Mouse (Mus musculus) induced T-regulatory cell, adult 2 months (primary cell): Measurements from ENCODE around the gene App.

ENCODE experiments used
- DNase-seq: peaks from one replicate; pipeline ENCODE4 v3.0.0-alpha.2; 2012; ENCODE audit warnings: low read depth

App gene

GRCm38 (mm10) chr16:85150902-85151301, 22.7 kb downstream of the App start:
- no peak for DNase-seq

DNA sequence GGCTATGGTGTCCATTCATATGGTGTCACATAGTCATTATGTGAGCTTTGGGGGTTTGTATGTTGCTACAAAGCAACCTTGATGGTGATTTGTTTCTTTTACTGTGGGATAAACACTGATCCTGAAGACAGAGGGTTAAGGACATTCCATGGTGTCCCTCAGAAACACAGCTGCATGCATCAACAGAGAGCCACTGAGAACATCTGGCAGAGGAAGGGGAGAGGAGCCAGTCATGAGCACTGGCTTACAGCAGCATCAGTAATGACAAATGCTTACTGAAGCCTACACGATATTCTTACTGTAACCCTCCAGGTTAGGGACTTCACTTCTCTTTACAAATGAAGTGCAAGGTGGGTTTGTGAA, 24.1 kb downstream of the App start:
- no peak for DNase-seq

GRCm38 (mm10) chr16:85148615-85149508, 24.7 kb downstream of the App start:
- no peak for DNase-seq

DNA sequence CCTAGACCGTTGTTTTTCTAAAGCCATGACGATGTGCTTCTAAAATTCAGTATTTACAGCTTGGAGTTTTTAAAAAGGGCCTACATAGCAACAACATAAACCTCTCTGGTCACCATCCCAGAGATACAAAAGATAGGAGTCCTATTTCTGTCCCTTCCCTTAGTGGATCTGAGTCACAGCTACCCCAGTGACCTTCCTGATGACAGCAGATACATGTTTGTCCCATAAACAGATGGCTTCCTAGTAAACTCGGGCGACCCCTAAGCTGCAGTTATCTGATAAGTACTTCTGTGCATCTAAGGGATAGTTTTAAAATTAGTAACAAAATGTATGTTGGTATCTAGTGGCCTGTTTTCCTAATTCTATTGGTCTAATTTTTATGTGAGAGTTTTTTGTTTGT, 26.1 kb downstream of the App start:
- no peak for DNase-seq

- no peak for DNase-seq
Measured at GRCm38 (mm10) chr16:85145771-85146178, 27.8 kb downstream of the App start.

GRCm38 (mm10) chr16:85145369-85145768, 28.2 kb downstream of the App start:
- DNase-seq, result no peak

GRCm38 (mm10) chr16:85144401-85144800, 29.2 kb downstream of the App start:
- DNase-seq, result no peak

GRCm38 (mm10) chr16:85143863-85144262, 29.7 kb downstream of the App start:
- DNase-seq, result no peak

GRCm38 (mm10) chr16:85143188-85143587, 30.4 kb downstream of the App start:
- DNase-seq, result no peak

DNA sequence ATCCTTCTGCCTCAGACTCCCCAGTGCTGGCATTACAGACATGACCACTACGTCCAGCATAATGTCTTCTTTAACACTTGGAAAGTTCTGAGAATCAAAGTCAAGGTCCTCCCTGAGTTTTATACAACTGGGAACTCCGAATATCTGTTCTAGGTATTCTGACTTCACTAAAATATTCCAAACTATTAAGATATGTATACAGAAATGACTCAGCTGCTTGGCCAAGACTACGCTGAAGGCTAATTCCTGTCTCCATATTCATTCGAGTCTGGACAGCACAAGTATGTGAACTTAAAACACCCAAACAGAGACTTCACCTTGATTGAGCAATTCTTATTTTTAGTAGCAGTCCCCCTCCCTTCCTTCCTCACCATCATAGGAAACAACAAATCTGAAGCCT, 32.2 kb downstream of the App start:
- no peak for DNase-seq

GRCm38 (mm10) chr16:85139178-85139604, 34.4 kb downstream of the App start:
- DNase-seq, result no peak

GRCm38 (mm10) chr16:85137348-85137747, 36.2 kb downstream of the App start:
- DNase-seq, result no peak

DNA sequence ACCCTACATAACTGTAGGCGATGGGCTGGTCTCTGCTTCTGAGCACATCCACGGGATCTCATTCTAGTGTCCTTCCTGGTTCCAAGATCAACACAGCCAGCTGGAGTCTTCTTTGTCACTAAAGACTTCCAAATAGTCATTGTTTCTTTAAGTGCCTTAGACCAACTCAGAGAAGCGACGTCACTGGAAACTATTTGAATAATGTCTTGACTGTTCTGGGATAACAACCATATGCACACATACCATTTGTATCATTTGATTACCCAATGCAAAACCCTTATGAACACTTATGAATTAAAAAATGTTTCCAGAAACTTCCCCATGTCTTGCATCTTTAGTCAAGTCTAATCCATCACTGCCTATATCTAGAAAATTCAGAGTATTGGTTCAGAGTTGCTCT, 37.5 kb downstream of the App start:
- DNase-seq, result no peak

DNA sequence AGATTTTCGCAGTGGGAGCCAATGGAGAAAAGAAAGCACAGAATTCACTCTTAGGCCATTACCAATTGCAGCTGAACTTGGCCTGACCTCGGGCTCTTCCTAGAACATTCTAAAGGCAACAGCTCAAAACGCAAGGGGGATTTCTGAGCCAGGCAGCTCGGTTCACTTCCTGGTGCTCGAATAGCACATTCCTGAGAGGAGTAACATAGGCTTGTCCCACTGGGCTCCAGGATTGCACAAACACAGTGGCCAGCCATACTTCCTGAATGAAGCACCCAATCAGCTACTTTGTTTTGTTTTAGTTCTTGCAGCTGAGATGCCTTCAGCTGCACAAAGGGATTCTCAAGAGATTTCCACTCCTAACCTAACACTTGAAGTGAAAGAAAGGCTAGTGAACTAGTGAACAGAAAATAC, 40.1 kb downstream of the App start:
- DNase-seq, result no peak

- no peak for DNase-seq
Measured at GRCm38 (mm10) chr16:85133057-85133456, 40.5 kb downstream of the App start.

- DNase-seq, result no peak
Measured at GRCm38 (mm10) chr16:85132182-85132581, 41.4 kb downstream of the App start.

DNA sequence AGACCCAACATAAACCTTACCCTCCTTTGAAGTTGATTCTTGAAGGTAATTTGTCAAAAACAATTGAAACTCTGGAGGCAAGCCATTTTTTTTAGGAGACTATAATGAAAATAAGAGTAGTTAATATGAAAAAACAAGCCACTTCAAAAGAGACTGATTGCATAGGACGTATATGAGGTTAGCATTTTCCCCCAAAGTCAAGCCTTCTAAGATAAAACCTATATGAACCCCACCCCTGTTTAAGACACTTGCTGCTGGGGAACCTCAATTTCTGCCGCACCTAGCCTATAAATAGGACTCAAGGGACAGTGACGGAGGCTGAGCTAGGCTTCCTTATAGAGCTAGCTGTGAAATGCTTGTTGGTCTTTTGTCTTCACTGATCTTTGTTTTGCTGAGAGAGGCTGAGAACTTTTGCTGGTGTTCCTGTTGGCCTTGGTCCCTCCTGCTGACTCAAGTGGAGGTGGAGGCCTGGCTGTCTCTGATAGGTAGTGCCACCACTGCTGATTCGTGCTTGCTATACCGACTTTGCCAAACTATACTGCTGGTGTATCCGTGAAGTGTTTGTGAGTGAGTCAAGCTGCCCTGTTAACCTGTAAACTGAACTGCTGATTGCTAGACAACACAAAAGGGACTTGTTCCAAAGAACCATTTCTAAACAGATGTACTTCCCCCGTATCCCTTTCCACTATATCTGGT, 42.6 kb downstream of the App start:
- DNase-seq, result no peak

- no peak for DNase-seq
Measured at GRCm38 (mm10) chr16:85128693-85129657, 44.6 kb downstream of the App start.

DNA sequence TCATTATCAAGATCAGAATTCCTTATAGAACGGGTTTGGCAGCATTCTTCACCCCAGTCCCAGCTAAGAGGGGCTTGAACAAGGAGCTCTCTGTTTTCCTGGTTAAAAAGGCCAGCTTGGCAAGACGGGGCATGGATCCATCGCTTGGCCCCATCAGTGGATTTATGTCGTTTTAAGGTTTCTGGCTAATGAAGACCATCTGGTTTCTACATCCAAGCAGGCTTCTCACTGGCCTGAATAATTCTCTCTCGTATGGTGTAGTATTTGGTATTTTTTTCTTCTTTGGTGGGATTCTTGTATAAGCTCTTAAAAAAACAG, 45.3 kb downstream of the App start:
- DNase-seq, result no peak

- DNase-seq, result no peak
Measured at GRCm38 (mm10) chr16:85127661-85128346, 45.8 kb downstream of the App start.

DNA sequence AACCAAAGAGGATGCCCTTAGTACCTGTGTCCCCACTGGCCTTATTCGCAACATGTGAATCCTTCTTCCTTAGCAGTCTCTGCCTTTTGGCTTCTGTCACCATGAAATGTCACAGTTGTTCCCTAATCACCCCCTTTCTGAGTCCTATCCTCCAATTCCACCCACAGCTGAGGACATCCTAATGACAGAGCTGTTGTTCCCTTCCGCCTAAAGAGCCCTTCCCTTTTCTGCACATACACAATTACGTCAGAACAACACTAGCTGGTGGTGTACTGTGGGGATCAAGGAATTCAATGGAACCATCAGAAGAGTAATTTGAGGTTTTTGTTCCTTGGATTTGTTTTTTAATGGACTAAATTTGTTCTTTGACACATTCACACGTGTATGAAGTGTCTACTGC, 48.9 kb downstream of the App start:
- no peak for DNase-seq

DNA sequence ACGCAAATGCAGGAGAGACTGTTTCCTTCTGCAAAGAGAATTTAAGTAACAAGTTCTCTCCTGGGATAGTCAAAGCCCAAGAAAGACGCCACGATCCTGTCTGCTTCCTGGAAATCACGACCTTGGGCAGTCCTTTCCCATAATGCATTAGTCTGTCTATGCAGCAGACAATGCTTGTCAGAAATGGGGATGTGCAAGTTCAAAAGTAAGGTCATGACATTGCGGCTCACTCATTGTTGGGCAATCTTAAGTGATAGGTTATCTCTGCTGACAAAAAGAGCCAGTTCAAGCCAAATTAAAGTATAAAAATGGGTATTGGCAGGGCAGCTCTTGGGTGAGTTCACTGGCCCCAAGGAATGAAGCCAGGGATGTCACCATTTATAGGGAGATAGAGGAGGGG, 51.6 kb downstream of the App start:
- DNase-seq, result no peak
